Mouse (Mus musculus) neural tube, embryonic 14.5 days (tissue): ENCODE measurements around the gene Ccdc51. TPM values are rescaled to one million over a fixed set of nuclear protein-coding genes. Genes with fewer than 3 reads are reported as not detected.

Source experiments
- ATAC-seq: fragments of 200-750 bp; cut with Nextera tagmentation; 2 replicates; pipeline ENCODE4 v1.8.0; 2017; ENCODE audit warnings: low read depth, mild to moderate bottlenecking, moderate TSS enrichment, moderate library complexity
- H3K27ac ChIP-seq: fragments of 300-500 bp; sonication (generic); 2 replicates; pipeline ENCODE4 v1.5.1; 2014; ENCODE audit warnings: low read depth, mild to moderate bottlenecking, control low read depth, low read length, moderate library complexity, mixed read lengths
- H3K27me3 ChIP-seq: fragments of 300-500 bp; sonication (generic); 2 replicates; pipeline ENCODE4 v1.6.1; 2014; ENCODE audit warnings: low read length; ENCODE audit not compliant: control insufficient read depth, insufficient read depth
- H3K36me3 ChIP-seq: fragments of 300-500 bp; sonication (generic); 2 replicates; pipeline ENCODE4 v1.6.1; 2014; ENCODE audit warnings: low read length, mixed read lengths; ENCODE audit not compliant: control insufficient read depth, insufficient read depth
- H3K4me1 ChIP-seq: fragments of 300-500 bp; sonication (generic); 2 replicates; pipeline ENCODE4 v1.6.1; 2014; ENCODE audit warnings: low read length; ENCODE audit not compliant: control insufficient read depth, insufficient read depth
- H3K4me2 ChIP-seq: fragments of 300-500 bp; sonication (generic); 2 replicates; pipeline ENCODE4 v1.6.1; 2014; ENCODE audit warnings: mild to moderate bottlenecking, low read depth, low read length, control low read depth
- H3K4me3 ChIP-seq: fragments of 300-500 bp; sonication (generic); 2 replicates; pipeline ENCODE4 v1.5.1; 2014; ENCODE audit warnings: low read depth, low read length, control low read depth, mixed read lengths
- H3K9ac ChIP-seq: fragments of 300-500 bp; sonication (generic); replicated peaks from 2 replicates; pipeline ENCODE4 v1.6.1; 2014; ENCODE audit warnings: low read depth, mild to moderate bottlenecking, control low read depth, low read length, mixed read lengths
- H3K9me3 ChIP-seq: fragments of 300-500 bp; sonication (generic); 2 replicates; pipeline ENCODE4 v1.6.1; 2016; ENCODE audit warnings: low read length; ENCODE audit not compliant: control insufficient read depth
- WGBS: fragments of 180-500 bp; shearing (Covaris S2); extraction: QIAGEN DNeasy Blood & Tissue Kit; methylation state at CpG from one replicate; pipeline ENCODE4 v1.1.7; 2014; 5-methylcytosine and 5-hydroxymethylcytosine counted together
- polyA plus RNA-seq: library from polyadenylated mRNA; unstranded; fragments of >200 nt; fragmentation: Nextera tagmentation; extraction: Ambion mirVana; gene quantifications from 2 replicates; pipeline ENCODE4 v1.2.1, GENCODE M21; 2014

Ccdc51 gene
- polyA plus RNA-seq, 1 experiment from 2014 or later, result 10.7 TPM

GRCm38 (mm10) chr9:109119571-109119970 lies 37.3 kb downstream of the Ccdc51 start:
- WGBS, result 94% methylated on average over 9 of the region's 9 CpGs
- no peak for ATAC-seq
- H3K4me1 ChIP-seq, result no peaks in the 10 kb centered on the region
- H3K27ac ChIP-seq, result no peak overlapping the region
- no peak overlapping the region for H3K9ac ChIP-seq
- no peak overlapping the region for H3K4me2 ChIP-seq
- H3K36me3 ChIP-seq, result peaks cover 43% of the 10 kb centered on the region
- no peak overlapping the region for H3K4me3 ChIP-seq
- H3K9me3 ChIP-seq, result no peaks in the 10 kb centered on the region
- no peaks in the 10 kb centered on the region for H3K27me3 ChIP-seq

DNA sequence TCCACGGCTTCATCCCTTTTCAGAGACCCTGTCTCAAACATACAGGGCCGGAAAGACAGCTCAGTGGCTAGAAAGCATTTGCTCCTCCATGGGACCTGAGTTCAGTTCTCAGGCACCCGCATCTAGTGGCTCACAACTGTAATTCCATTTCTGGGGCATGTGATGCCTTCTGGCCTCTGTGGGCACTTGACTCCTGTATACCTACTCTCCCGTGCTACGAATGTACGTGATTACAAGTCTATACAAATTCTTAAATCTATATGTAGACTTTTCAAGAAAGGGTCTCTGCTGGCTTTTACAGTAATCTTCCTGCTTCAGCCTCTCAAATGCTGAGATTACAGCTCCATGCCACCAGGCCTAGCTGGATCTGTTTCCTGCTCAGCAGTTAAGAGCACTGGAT lies 38.7 kb downstream of the Ccdc51 start:
- no peak for ATAC-seq
- Histone ChIP-seq H3K27me3 (no peaks in the 10 kb centered on the region), H3K4me3 (no peak overlapping the region), H3K9me3 (no peaks in the 10 kb centered on the region), H3K9ac (no peak overlapping the region), H3K27ac (no peak overlapping the region), H3K4me2 (no peak overlapping the region), H3K36me3 (peaks cover 30% of the 10 kb centered on the region), H3K4me1 (no peaks in the 10 kb centered on the region)
- WGBS, result 90% methylated on average over 6 of the region's 6 CpGs

DNA sequence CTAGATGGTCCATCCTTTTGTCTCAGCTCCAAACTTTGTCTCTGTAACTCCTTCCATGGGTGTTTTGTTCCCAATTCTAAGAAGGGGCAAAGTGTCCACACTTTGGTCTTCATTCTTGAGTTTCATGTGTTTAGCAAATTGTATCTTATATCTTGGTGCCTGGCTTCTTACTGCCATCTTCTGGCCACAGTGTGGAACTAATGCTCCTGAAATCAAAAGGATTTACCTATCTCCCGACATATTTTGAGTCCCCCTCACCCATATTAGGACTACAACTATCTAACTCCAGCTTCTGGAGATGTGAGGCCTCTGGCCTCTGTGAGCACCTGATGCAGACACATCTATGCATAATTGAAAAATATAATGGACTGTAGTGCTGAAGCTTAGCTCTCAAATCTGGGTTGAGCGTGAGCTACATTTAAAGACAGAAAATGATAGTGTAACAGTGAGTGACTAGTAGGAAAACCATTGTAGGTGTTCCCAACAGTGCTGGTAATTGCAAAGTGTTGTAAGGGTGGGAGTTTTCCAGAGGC lies 40.3 kb downstream of the Ccdc51 start:
- H3K36me3 ChIP-seq, result peaks cover 14% of the 10 kb centered on the region
- H3K4me2 ChIP-seq, result no peak overlapping the region
- 50% methylated on average over 2 of the region's 2 CpGs for WGBS
- no peaks in the 10 kb centered on the region for H3K27me3 ChIP-seq
- H3K9ac ChIP-seq, result no peak overlapping the region
- no peaks in the 10 kb centered on the region for H3K9me3 ChIP-seq
- ATAC-seq, result no peak
- H3K4me1 ChIP-seq, result no peaks in the 10 kb centered on the region
- H3K27ac ChIP-seq, result no peak overlapping the region
- no peak overlapping the region for H3K4me3 ChIP-seq

- H3K36me3 ChIP-seq, result peaks cover 8% of the 10 kb centered on the region
- no peaks in the 10 kb centered on the region for H3K9me3 ChIP-seq
- no peak overlapping the region for H3K4me2 ChIP-seq
- no peak overlapping the region for H3K27ac ChIP-seq
- no peaks in the 10 kb centered on the region for H3K27me3 ChIP-seq
- no peak overlapping the region for H3K9ac ChIP-seq
- WGBS, result 56% methylated on average over 6 of the region's 6 CpGs
- H3K4me3 ChIP-seq, result no peak overlapping the region
- no peak for ATAC-seq
- H3K4me1 ChIP-seq, result no peaks in the 10 kb centered on the region
Observed at GRCm38 (mm10) chr9:109123266-109123665, 41.0 kb downstream of the Ccdc51 start.

DNA sequence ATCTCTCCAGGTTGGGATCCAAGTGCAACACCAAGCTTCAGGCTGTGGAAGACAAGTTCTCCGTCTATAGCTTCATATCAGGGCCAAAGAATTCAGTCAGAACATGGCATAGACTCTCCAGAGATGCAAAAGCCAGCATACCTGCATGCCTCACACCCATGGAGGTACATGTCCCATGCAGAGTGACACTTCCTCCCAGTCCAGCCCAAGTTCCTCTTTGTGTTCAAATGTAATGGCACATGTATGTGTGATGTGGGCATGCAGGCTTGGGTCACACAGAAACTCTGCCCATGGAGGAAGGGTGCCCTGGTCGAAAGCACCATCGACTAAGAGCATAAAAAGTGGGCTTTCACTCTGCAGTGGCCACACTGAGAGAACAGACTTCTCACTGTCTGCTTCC lies 41.9 kb downstream of the Ccdc51 start:
- ATAC-seq, result no peak
- no peak overlapping the region for H3K27ac ChIP-seq
- no peaks in the 10 kb centered on the region for H3K4me1 ChIP-seq
- 89% methylated on average over 3 of the region's 3 CpGs for WGBS
- no peaks in the 10 kb centered on the region for H3K9me3 ChIP-seq
- no peak overlapping the region for H3K9ac ChIP-seq
- H3K27me3 ChIP-seq, result no peaks in the 10 kb centered on the region
- H3K4me3 ChIP-seq, result no peak overlapping the region
- H3K4me2 ChIP-seq, result no peak overlapping the region
- no peaks in the 10 kb centered on the region for H3K36me3 ChIP-seq

DNA sequence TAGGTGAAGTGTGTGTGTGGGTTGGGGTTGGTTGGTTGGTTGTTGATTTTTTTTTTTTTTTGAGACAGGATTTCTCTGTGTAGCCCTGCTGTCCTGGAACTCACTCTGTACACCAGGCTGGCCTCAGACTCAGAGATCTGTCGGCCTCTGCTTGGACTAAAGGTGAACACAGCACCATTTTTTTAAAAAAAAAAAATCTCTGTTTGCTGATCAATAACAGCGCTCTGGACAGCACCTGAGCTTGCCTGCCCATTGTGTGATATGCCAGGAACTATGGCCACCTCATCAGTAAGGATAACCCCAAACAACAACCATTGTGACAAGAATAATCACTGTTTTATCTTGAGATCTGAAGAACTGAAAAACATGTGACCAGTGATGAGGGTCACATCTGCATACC lies 42.8 kb downstream of the Ccdc51 start:
- no peak overlapping the region for H3K9ac ChIP-seq
- no peaks in the 10 kb centered on the region for H3K36me3 ChIP-seq
- no peak for ATAC-seq
- H3K4me3 ChIP-seq, result no peak overlapping the region
- 68% methylated on average over 2 of the region's 2 CpGs for WGBS
- H3K4me1 ChIP-seq, result no peaks in the 10 kb centered on the region
- no peak overlapping the region for H3K4me2 ChIP-seq
- H3K27ac ChIP-seq, result no peak overlapping the region
- no peaks in the 10 kb centered on the region for H3K9me3 ChIP-seq
- H3K27me3 ChIP-seq, result no peaks in the 10 kb centered on the region

- no peak for ATAC-seq
- Histone ChIP-seq H3K27ac (no peak overlapping the region), H3K27me3 (no peaks in the 10 kb centered on the region), H3K4me1 (no peaks in the 10 kb centered on the region), H3K9ac (no peak overlapping the region), H3K9me3 (no peaks in the 10 kb centered on the region), H3K4me3 (no peak overlapping the region), H3K36me3 (no peaks in the 10 kb centered on the region), H3K4me2 (no peak overlapping the region)
- WGBS, result 76% methylated on average over 3 of the region's 3 CpGs
Observed at GRCm38 (mm10) chr9:109125481-109125880, 43.2 kb downstream of the Ccdc51 start.

DNA sequence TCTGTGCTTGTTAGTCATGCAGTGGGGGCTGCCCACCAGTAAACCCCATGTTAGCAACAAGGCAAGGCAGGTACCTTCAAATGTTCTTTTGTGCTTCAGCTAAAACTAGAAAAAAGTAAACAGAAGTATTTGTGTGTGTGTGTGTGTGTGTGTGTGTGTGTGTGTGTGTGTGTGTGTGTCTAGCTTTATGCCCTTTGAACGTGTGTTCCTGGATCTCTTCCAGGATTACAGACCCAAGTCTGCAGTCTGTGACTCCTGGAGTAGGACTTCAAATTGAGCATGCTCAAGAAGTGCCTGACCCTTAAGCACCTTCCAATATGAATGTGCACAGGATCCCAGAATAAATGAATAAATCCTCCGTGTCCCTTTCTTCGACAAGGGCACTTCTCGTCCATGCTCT lies 44.8 kb downstream of the Ccdc51 start:
- H3K27me3 ChIP-seq, result no peaks in the 10 kb centered on the region
- no peak for ATAC-seq
- no peaks in the 10 kb centered on the region for H3K4me1 ChIP-seq
- no peaks in the 10 kb centered on the region for H3K36me3 ChIP-seq
- H3K4me3 ChIP-seq, result no peak overlapping the region
- H3K27ac ChIP-seq, result no peak overlapping the region
- 89% methylated on average over 4 of the region's 4 CpGs for WGBS
- no peak overlapping the region for H3K9ac ChIP-seq
- no peaks in the 10 kb centered on the region for H3K9me3 ChIP-seq
- H3K4me2 ChIP-seq, result no peak overlapping the region

GRCm38 (mm10) chr9:109128211-109128610 lies 45.9 kb downstream of the Ccdc51 start:
- H3K4me2 ChIP-seq, result no peak overlapping the region
- ATAC-seq, result no peak
- H3K27me3 ChIP-seq, result no peaks in the 10 kb centered on the region
- 61% methylated on average over 3 of the region's 3 CpGs for WGBS
- no peak overlapping the region for H3K4me3 ChIP-seq
- no peaks in the 10 kb centered on the region for H3K36me3 ChIP-seq
- no peaks in the 10 kb centered on the region for H3K4me1 ChIP-seq
- no peak overlapping the region for H3K9ac ChIP-seq
- H3K9me3 ChIP-seq, result no peaks in the 10 kb centered on the region
- H3K27ac ChIP-seq, result no peak overlapping the region

GRCm38 (mm10) chr9:109130076-109130475 lies 47.8 kb downstream of the Ccdc51 start:
- H3K4me2 ChIP-seq, result no peak overlapping the region
- no peak for ATAC-seq
- no peaks in the 10 kb centered on the region for H3K9me3 ChIP-seq
- no peaks in the 10 kb centered on the region for H3K36me3 ChIP-seq
- no peak overlapping the region for H3K27ac ChIP-seq
- no peaks in the 10 kb centered on the region for H3K4me1 ChIP-seq
- no peak overlapping the region for H3K4me3 ChIP-seq
- no peaks in the 10 kb centered on the region for H3K27me3 ChIP-seq
- H3K9ac ChIP-seq, result no peak overlapping the region
- 90% methylated on average over 5 of the region's 5 CpGs for WGBS
